Mouse (Mus musculus) embryonic facial prominence, embryonic 11.5 days (tissue): Measurements from ENCODE around the gene Bend4. TPM values are rescaled to one million over a fixed set of nuclear protein-coding genes. Genes with fewer than 3 reads are reported as not detected.

Experiments
- ATAC-seq: fragments of 200-750 bp; cut with Nextera tagmentation; replicated peaks from 2 replicates; pipeline ENCODE4 v1.8.0; 2017; ENCODE audit warnings: low read depth; ENCODE audit not compliant: insufficient number of reproducible peaks, low FRiP score, low TSS enrichment
- DNase-seq: peaks from one replicate; pipeline ENCODE4 v3.0.0-alpha.2; 2015; ENCODE audit warnings: low spot score
- H3K27ac ChIP-seq: fragments of 300-500 bp; sonication (generic); replicated peaks from 2 replicates; pipeline ENCODE4 v1.5.1; 2014; ENCODE audit warnings: mild to moderate bottlenecking, low read depth, low read length, control low read depth
- H3K27me3 ChIP-seq: fragments of 300-500 bp; sonication (generic); 2 replicates; pipeline ENCODE4 v1.6.1; 2014; ENCODE audit warnings: mild to moderate bottlenecking, low read length, moderate library complexity, mixed read lengths; ENCODE audit not compliant: control insufficient read depth, insufficient read depth
- H3K36me3 ChIP-seq: fragments of 300-500 bp; sonication (generic); replicated peaks from 2 replicates; pipeline ENCODE4 v1.6.1; 2014; ENCODE audit warnings: low read depth, mild to moderate bottlenecking, low read length, moderate library complexity, mixed read lengths; ENCODE audit not compliant: control insufficient read depth, insufficient read depth
- H3K4me1 ChIP-seq: fragments of 300-500 bp; sonication (generic); 2 replicates; pipeline ENCODE4 v1.6.1; 2014; ENCODE audit warnings: low read length, mixed read lengths; ENCODE audit not compliant: control insufficient read depth, insufficient read depth
- H3K4me2 ChIP-seq: fragments of 300-500 bp; sonication (generic); 2 replicates; pipeline ENCODE4 v1.6.1; 2014; ENCODE audit warnings: low read depth, mild to moderate bottlenecking, control low read depth, low read length, moderate library complexity
- H3K4me3 ChIP-seq: fragments of 300-500 bp; sonication (generic); 2 replicates; pipeline ENCODE4 v1.5.1; 2014; ENCODE audit warnings: low read depth, low read length, control low read depth
- H3K9ac ChIP-seq: fragments of 300-500 bp; sonication (generic); replicated peaks from 2 replicates; pipeline ENCODE4 v1.6.1; 2014; ENCODE audit warnings: mild to moderate bottlenecking, control low read depth, low read length
- H3K9me3 ChIP-seq: fragments of 300-500 bp; sonication (generic); replicated peaks from 2 replicates; pipeline ENCODE4 v1.6.1; 2016; ENCODE audit warnings: mild to moderate bottlenecking, low read length, inconsistent platforms, mixed read lengths; ENCODE audit not compliant: control insufficient read depth
- WGBS: fragments of 180-500 bp; shearing (Covaris S2); extraction: QIAGEN DNeasy Blood & Tissue Kit; methylation state at CpG from one replicate; pipeline ENCODE4 v1.1.7; 2014; 5-methylcytosine and 5-hydroxymethylcytosine counted together
- polyA plus RNA-seq: library from polyadenylated mRNA; unstranded; fragments of >200 nt; fragmentation: Nextera tagmentation; extraction: Ambion mirVana; gene quantifications from 2 replicates; pipeline ENCODE4 v1.2.1, GENCODE M21; 2014

Gene Bend4
- polyA plus RNA-seq, 1 experiment from 2014 or later = 7.7 TPM

GRCm38 (mm10) chr5:67393951-67394350 lies 34.2 kb downstream of the Bend4 start:
- H3K9ac ChIP-seq = no peak overlapping the region
- H3K36me3 ChIP-seq = no peaks in the 10 kb centered on the region
- 96% methylated on average over 6 of the region's 6 CpGs for WGBS
- no peak overlapping the region for H3K4me2 ChIP-seq
- H3K9me3 ChIP-seq = no peaks in the 10 kb centered on the region
- ATAC-seq = no peak
- H3K27ac ChIP-seq = no peak overlapping the region
- H3K27me3 ChIP-seq = no peaks in the 10 kb centered on the region
- DNase-seq = no peak
- no peaks in the 10 kb centered on the region for H3K4me1 ChIP-seq
- H3K4me3 ChIP-seq = no peak overlapping the region

- 80% methylated on average over 7 of the region's 7 CpGs for WGBS
- Histone ChIP-seq H3K27ac (no peak overlapping the region), H3K36me3 (no peaks in the 10 kb centered on the region), H3K4me1 (no peaks in the 10 kb centered on the region), H3K9me3 (no peaks in the 10 kb centered on the region), H3K9ac (no peak overlapping the region), H3K4me3 (no peak overlapping the region), H3K4me2 (no peak overlapping the region), H3K27me3 (no peaks in the 10 kb centered on the region)
- no peak for ATAC-seq
- no peak for DNase-seq
Measured at GRCm38 (mm10) chr5:67382556-67382955, 45.6 kb downstream of the Bend4 start.

GRCm38 (mm10) chr5:67381690-67382089 lies 46.4 kb downstream of the Bend4 start:
- ATAC-seq (no peak; the same call in 1 of the 2 replicates), DNase-seq (no peak)
- Histone ChIP-seq H3K4me3 (no peak overlapping the region), H3K9me3 (no peaks in the 10 kb centered on the region), H3K36me3 (no peaks in the 10 kb centered on the region), H3K9ac (no peak overlapping the region), H3K27ac (no peak overlapping the region), H3K27me3 (no peaks in the 10 kb centered on the region), H3K4me2 (no peak overlapping the region), H3K4me1 (no peaks in the 10 kb centered on the region)
- WGBS = 85% methylated on average over 2 of the region's 2 CpGs

- H3K9me3 ChIP-seq = no peaks in the 10 kb centered on the region
- no peak for DNase-seq
- no peak for ATAC-seq
- no peaks in the 10 kb centered on the region for H3K27me3 ChIP-seq
- H3K27ac ChIP-seq = no peak overlapping the region
- H3K36me3 ChIP-seq = no peaks in the 10 kb centered on the region
- no peaks in the 10 kb centered on the region for H3K4me1 ChIP-seq
- WGBS = 79% methylated on average over 8 of the region's 8 CpGs
- H3K9ac ChIP-seq = no peak overlapping the region
- H3K4me3 ChIP-seq = no peak overlapping the region
- H3K4me2 ChIP-seq = no peak overlapping the region
Measured at GRCm38 (mm10) chr5:67377044-67377621, 51.0 kb downstream of the Bend4 start.

- H3K27me3 ChIP-seq = no peaks in the 10 kb centered on the region
- H3K4me2 ChIP-seq = no peak overlapping the region
- H3K4me3 ChIP-seq = no peak overlapping the region
- 79% methylated on average over 2 of the region's 2 CpGs for WGBS
- H3K36me3 ChIP-seq = no peaks in the 10 kb centered on the region
- no peaks in the 10 kb centered on the region for H3K9me3 ChIP-seq
- H3K27ac ChIP-seq = no peak overlapping the region
- H3K9ac ChIP-seq = no peak overlapping the region
- DNase-seq (no peak), ATAC-seq (no peak)
- H3K4me1 ChIP-seq = no peaks in the 10 kb centered on the region
Measured at GRCm38 (mm10) chr5:67362931-67363330, 65.2 kb downstream of the Bend4 start.

- H3K9ac ChIP-seq = no peak overlapping the region
- no peaks in the 10 kb centered on the region for H3K4me1 ChIP-seq
- H3K4me3 ChIP-seq = no peak overlapping the region
- 93% methylated on average over 10 of the region's 10 CpGs for WGBS
- no peak overlapping the region for H3K27ac ChIP-seq
- no peak overlapping the region for H3K4me2 ChIP-seq
- no peaks in the 10 kb centered on the region for H3K27me3 ChIP-seq
- no peaks in the 10 kb centered on the region for H3K9me3 ChIP-seq
- H3K36me3 ChIP-seq = no peaks in the 10 kb centered on the region
- ATAC-seq (no peak), DNase-seq (no peak)
Measured at GRCm38 (mm10) chr5:67362316-67362715, 65.8 kb downstream of the Bend4 start.

- Histone ChIP-seq H3K4me1 (no peaks in the 10 kb centered on the region), H3K36me3 (peaks cover 2% of the 10 kb centered on the region), H3K27me3 (no peaks in the 10 kb centered on the region), H3K27ac (no peak overlapping the region), H3K9ac (no peak overlapping the region), H3K4me2 (no peak overlapping the region), H3K9me3 (no peaks in the 10 kb centered on the region), H3K4me3 (no peak overlapping the region)
- ATAC-seq (no peak), DNase-seq (no peak)
- WGBS = 78% methylated on average over 10 of the region's 10 CpGs
Measured at GRCm38 (mm10) chr5:67348949-67349348, 79.2 kb downstream of the Bend4 start.

GRCm38 (mm10) chr5:67347060-67347459 lies 81.0 kb downstream of the Bend4 start:
- H3K36me3 ChIP-seq = peaks cover 2% of the 10 kb centered on the region
- no peaks in the 10 kb centered on the region for H3K9me3 ChIP-seq
- no peak overlapping the region for H3K9ac ChIP-seq
- H3K4me3 ChIP-seq = no peak overlapping the region
- H3K27me3 ChIP-seq = no peaks in the 10 kb centered on the region
- no peak overlapping the region for H3K4me2 ChIP-seq
- ATAC-seq (no peak), DNase-seq (no peak)
- WGBS = 93% methylated on average over 2 of the region's 2 CpGs
- no peaks in the 10 kb centered on the region for H3K4me1 ChIP-seq
- H3K27ac ChIP-seq = no peak overlapping the region
